18 mouse cellular contexts compared by ENCODE assay signal in genomic region chr6:64046732-64047131, GRCm38 (mm10).
DNase-seq lines count a peak whose midpoint lies in the region; ATAC-seq lines count a peak whose summit lies in the region.
"Had no signal": no experiment of that assay in that cellular context is flagged by ENCODE, and none has a peak within 500 bp of the region (broad histone marks: within the 10 kb centered on the region; RNA-seq: fewer than 3 reads in every experiment).

No protein-coding gene starts in this region.

- no peaks in the 10 kb centered on the region for H3K9me3 ChIP-seq in limb, embryonic 12.5 days
- no peaks in the 10 kb centered on the region for H3K9me3 ChIP-seq in midbrain, embryonic 11.5 days (ENCODE audit: control insufficient read depth, low read length)
- H3K9me3 ChIP-seq: embryonic facial prominence, embryonic 10.5 days; embryonic facial prominence, embryonic 12.5 days; forebrain, embryonic 13.5 days; forebrain, embryonic 15.5 days had no signal

- no peak overlapping the region for H3K9ac ChIP-seq in limb, embryonic 12.5 days (replicated peaks)
- no peak overlapping the region for H3K9ac ChIP-seq in midbrain, embryonic 11.5 days (ENCODE audit: low read length)
- H3K9ac ChIP-seq: embryonic facial prominence, embryonic 12.5 days; forebrain, embryonic 13.5 days; forebrain, embryonic 15.5 days; forebrain, postnatal 0 days had no signal

- no peaks in the 10 kb centered on the region for H3K36me3 ChIP-seq in limb, embryonic 12.5 days
- no peaks in the 10 kb centered on the region for H3K36me3 ChIP-seq in midbrain, embryonic 11.5 days (ENCODE audit: control insufficient read depth, insufficient read depth, low read length)
- H3K36me3 ChIP-seq: embryonic facial prominence, embryonic 10.5 days; embryonic facial prominence, embryonic 12.5 days; forebrain, embryonic 15.5 days had no signal

- WGBS in limb, embryonic 12.5 days: 22% methylated on average over 1 of the region's 1 CpGs
- 78% methylated on average over 1 of the region's 1 CpGs for WGBS in midbrain, embryonic 11.5 days

- H3K4me2 ChIP-seq in limb, embryonic 12.5 days: no peak overlapping the region
- no peak overlapping the region for H3K4me2 ChIP-seq in midbrain, embryonic 11.5 days
- H3K4me2 ChIP-seq: embryonic facial prominence, embryonic 12.5 days; forebrain, embryonic 13.5 days; forebrain, embryonic 15.5 days had no signal

- peak; percentile 26; the same call in 1 of the 2 replicates for ATAC-seq in limb, embryonic 12.5 days (ENCODE audit: insufficient number of reproducible peaks, insufficient read depth, low FRiP score, low TSS enrichment, low read depth)
- ATAC-seq in midbrain, embryonic 11.5 days (ENCODE audit: low FRiP score): no peak
- ATAC-seq: forebrain, embryonic 13.5 days; forebrain, embryonic 15.5 days; forebrain, postnatal 0 days had no signal

- no peaks in the 10 kb centered on the region for H3K27me3 ChIP-seq in limb, embryonic 12.5 days
- H3K27me3 ChIP-seq in midbrain, embryonic 11.5 days (ENCODE audit: control insufficient read depth, insufficient read depth, low read length): no peaks in the 10 kb centered on the region
- H3K27me3 ChIP-seq: embryonic facial prominence, embryonic 12.5 days; forebrain, embryonic 13.5 days; forebrain, embryonic 15.5 days had no signal

- H3K4me1 ChIP-seq in limb, embryonic 12.5 days (replicated peaks): no peaks in the 10 kb centered on the region
- H3K4me1 ChIP-seq in midbrain, embryonic 11.5 days (ENCODE audit: control insufficient read depth, insufficient read depth, low read length): no peaks in the 10 kb centered on the region
- H3K4me1 ChIP-seq: embryonic facial prominence, embryonic 10.5 days; embryonic facial prominence, embryonic 12.5 days; forebrain, embryonic 13.5 days; forebrain, embryonic 15.5 days had no signal

- no peak overlapping the region for H3K4me3 ChIP-seq in limb, embryonic 12.5 days (replicated peaks)
- H3K4me3 ChIP-seq in midbrain, embryonic 11.5 days (ENCODE audit: low read depth, low read length): no peak overlapping the region
- H3K4me3 ChIP-seq: embryonic facial prominence, embryonic 10.5 days; embryonic facial prominence, embryonic 12.5 days; forebrain, embryonic 13.5 days; forebrain, embryonic 15.5 days had no signal

- H3K27ac ChIP-seq in limb, embryonic 12.5 days: no peak overlapping the region
- no peak overlapping the region for H3K27ac ChIP-seq in midbrain, embryonic 11.5 days (ENCODE audit: low read depth, low read length)
- H3K27ac ChIP-seq: embryonic facial prominence, embryonic 10.5 days; embryonic facial prominence, embryonic 12.5 days; forebrain, embryonic 13.5 days; forebrain, embryonic 15.5 days had no signal

- peak; percentile 58 for DNase-seq in forelimb bud, embryonic 11.5 days (ENCODE audit: low read depth, low spot score)
- DNase-seq in mesoderm, embryonic 11.5 days (ENCODE audit: low read depth, low spot score): peak; percentile 11
- no peak for DNase-seq in midbrain, embryonic 11.5 days (ENCODE audit: low spot score, missing footprints)
- DNase-seq in kidney, postnatal 25 days: no peak
- DNase-seq: adrenal gland, adult 8-10 months; adrenal gland, postnatal 14 days; adrenal gland, postnatal 36 days; cerebellum, adult 11-12 months; cerebellum, adult 2 months; cerebellum, adult 9-10 months; cerebellum, postnatal 10 days; cerebellum, postnatal 25 days; forebrain, postnatal 0 days had no signal

Comparison
In these comparisons a context has a peak if more than half of its experiments do, and no peak if none do; other contexts are left out.
1. DNase-seq: peak in forelimb bud, embryonic 11.5 days (single experiment) and mesoderm, embryonic 11.5 days (single experiment); none in midbrain, embryonic 11.5 days (single experiment) and kidney, postnatal 25 days (0 of 2).